Mouse (Mus musculus): ENCODE measurements at regions not wholly inside any gene's neighbourhood (a gene's known extent, or its start where the extent isn't known, plus 50 kb on each side); places are given as distances from the start of the nearest gene placed in this dataset.

DNA sequence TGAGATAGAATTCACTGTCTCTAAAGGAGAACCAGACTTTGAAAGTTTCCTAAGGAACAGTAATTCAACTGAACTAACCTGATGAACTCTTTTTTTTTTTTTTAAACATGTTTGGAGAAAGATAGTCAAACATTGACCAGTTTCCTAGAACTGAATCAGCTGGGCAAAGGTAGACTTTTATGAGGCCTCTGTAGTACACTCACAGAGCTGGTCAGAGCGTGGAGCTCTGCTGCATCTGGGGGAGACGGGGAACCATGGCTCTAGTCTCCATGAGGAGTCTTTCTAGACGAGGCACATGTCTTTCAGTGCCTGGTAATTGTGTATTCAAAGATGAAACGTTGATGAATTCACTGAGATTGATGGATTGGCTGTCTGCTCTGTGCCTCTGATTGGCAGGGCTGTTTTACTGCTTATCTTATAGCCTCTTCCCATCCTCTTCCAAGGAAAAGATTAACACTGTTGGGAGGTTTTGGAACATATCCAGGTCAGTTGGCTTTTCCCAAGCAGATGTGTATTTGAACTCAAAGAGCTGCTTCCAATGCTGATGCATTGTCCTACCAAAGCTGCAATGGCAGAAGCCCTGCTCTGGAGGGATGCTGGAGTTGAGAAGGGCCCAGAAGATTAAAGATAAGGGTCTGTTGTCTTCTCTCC lies 122.5 kb upstream of the Maf start:
- no peak for TF ChIP-seq CTCF (IDR thresholded peaks at IDR 0.05 in 2 of 3, conservative IDR thresholded peaks at IDR 0.05 in 1 of 3; ENCODE audit: control insufficient read depth in 1 of 3, insufficient read depth in 1 of 3, low read depth in 2 of 3, low read length in 3 of 3, poor library complexity in 1 of 3, severe bottlenecking in 1 of 3)
- TF ChIP-seq POLR2A (IDR thresholded peaks at IDR 0.05; ENCODE audit: control insufficient read depth in 1 of 2, insufficient read depth in 1 of 2, low read depth in 1 of 2, low read length in 2 of 2, poor library complexity in 1 of 2): no peak
- no peak for TF ChIP-seq ZMIZ1 (IDR thresholded peaks at IDR 0.05; ENCODE audit: low read depth, low read length)
- no peak for TF ChIP-seq NRF1 (IDR thresholded peaks at IDR 0.05; ENCODE audit: insufficient read depth, low read depth, low read length, poor library complexity, severe bottlenecking)
- TF ChIP-seq EP300 (IDR thresholded peaks at IDR 0.05; ENCODE audit: low read depth in 1 of 2, low read length in 2 of 2): no peak
- no peak for TF ChIP-seq CHD2 (IDR thresholded peaks at IDR 0.05; ENCODE audit: low read length)
- no peak for TF ChIP-seq MAZ (IDR thresholded peaks at IDR 0.05; ENCODE audit: low read depth, low read length)
- TF ChIP-seq ELF1 (IDR thresholded peaks at IDR 0.05; ENCODE audit: low read depth, low read length): no peak
- TF ChIP-seq ZC3H11A (IDR thresholded peaks at IDR 0.05; ENCODE audit: low read depth, low read length): no peak
- TF ChIP-seq ZNF384 (IDR thresholded peaks at IDR 0.05; ENCODE audit: low read depth, low read length): no peak
- TF ChIP-seq KAT2A (conservative IDR thresholded peaks at IDR 0.05; ENCODE audit: low read depth, low read length): no peak
- no peak for TF ChIP-seq TAL1 (IDR thresholded peaks at IDR 0.05; ENCODE audit: low read length)

All from MEL (cell line).